Mouse (Mus musculus) testis, postnatal 14 days (tissue): ENCODE measurements around the gene Mettl23.
"Not testable (repeated sequence)": the region's sequence is repeated elsewhere in the genome, so short reads cannot be mapped to it uniquely, and the experiment has no call there.

ENCODE experiments used
- DNase-seq: peaks from one replicate; pipeline ENCODE4 v3.0.0; 2021; ENCODE audit warnings: low spot score

Gene Mettl23

DNA sequence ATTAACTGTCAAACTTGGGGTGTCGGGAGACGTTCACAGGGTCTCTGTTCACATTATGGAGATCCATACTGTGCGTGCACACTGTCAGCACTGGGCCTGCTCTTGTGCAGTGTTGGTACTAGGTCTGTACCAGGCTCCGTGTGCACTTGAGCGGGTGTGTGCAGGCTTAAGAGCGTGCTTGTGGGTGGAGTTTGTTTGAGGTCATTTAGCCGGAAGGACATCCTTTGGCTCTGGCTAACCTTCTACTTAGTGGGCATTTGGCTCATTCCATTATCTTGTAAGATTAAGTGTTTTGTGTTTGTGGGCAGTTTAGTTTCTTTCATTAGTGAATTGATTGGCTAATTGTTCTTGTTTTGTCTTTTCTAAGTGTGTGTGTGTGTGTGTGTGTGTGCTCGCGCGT, 39.4 kb downstream of the Mettl23 start:
- DNase-seq, result no peak

DNA sequence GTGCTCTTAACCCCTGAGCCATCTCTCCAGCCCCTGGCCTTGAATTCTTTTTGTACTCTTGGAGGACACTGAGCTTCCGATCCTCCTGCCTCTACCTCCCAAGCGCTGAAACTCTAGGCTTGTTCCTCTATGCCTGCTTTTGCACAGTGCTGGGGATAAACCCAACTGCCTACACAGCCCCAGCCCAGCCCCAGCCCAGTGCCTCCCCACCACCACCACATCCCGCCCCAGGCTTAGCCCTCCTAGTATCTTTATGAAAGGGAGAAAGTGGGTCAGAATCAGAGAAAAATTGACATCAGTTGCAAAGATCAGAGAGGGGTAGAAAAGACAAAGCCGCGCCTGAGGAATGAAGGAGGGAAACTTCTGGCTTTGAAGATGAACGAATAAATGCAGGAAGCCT, 41.0 kb downstream of the Mettl23 start:
- DNase-seq, result no peak

DNA sequence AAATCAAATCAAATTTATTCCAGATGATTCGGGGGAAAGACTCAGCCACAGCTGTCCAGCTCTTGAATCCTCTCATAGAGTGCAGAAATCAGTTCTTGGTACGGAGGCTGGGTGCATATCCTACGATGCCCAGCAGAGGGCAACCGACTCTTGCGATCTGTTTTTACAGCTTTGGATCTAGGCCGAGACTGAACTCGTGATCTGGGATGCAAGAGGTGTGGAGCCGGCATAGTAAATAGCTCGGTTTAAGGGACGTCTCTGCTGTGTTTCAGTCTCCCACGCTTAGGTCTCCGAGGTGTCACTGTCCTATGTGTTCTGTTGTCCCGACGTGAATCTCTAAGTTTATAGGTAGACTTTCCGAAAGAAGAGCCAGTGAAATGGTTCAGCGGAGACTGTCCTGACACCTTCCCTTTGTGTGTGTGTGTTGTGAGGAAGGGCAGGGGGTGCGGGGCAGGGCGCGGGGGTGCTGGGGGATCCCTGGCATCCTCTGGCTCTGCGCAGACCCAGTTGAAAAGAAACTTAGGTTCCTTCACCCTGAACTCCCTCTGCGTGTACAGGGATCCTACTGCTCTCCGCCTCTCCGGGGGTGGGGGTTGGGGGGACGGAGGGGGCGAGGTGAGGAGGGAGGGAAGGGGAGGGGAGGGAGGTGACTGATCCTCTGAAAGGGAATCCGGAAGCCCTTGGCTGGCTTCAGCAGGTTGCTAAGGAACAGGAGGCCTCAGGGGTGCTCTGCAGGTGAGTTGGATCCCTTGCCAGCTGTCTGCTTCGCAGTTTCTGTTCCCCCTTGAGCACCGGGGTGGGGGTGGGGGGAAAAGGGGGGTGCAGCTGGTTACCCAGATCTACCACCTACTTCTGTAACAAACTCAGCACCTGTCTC, 42.4 kb downstream of the Mettl23 start:
- DNase-seq, result peak; percentile 70

DNA sequence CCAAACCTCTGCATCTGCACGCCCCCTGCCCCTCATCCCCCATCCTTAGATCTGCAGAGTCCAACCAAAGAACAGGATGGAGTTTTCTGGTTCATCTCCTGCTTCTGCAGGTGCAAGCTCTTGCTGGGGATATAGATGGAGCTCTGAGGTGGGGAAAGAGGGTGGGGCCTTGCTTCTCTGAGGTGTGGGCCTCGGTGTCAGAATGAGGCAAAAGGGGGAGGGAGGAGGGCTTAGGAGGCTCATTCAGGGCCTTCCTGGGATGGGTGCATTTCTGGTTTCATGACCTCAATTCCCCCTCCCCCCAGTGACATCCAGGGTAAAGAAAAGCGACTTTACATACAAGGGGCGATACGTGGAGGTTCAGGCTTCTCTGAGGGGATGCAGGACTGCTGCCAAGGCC, 44.1 kb downstream of the Mettl23 start:
- no peak for DNase-seq

DNA sequence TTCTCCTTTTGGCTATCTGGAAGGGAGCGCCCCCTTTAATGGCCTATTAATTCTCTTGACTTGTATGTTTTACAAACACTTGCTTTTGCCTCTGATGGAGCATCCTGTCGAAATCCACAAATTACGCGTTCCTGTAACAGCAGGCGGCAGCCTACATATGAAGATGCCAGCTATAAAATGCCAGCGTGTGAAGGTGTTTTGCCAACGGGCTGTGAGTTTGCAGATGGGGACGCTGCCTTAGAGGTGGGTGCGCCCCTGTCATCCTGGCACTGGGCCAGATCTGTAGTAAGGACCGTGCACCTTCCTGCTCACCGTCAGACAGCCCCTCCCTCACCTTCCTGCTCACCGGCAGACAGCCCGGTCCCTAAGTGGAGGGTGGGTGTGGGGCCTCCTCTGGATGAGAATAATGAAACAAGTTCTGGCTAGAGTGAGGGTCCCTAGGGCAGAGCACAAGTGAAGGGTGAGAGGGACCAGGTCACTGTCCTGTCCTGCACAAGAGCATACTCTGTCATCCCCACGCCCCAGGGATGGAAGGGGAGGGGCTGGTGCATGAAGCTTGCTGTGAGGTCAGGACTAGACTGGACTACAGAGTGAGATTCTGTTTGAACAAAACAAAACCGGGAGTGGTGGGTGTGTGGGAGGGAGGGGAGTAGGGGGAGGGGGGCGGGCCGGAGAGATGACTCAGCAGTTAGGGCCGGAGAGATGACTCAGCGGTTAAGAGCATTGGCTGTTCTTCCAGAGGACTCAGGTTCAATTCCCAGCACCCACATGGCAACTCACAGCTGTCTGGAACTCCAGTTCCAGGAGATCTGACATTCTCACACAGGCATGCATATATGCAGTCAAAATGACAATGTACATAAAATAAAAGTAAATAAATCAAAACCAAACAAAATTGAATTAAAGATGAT, 50.7 kb downstream of the Mettl23 start:
- no peak for DNase-seq

DNA sequence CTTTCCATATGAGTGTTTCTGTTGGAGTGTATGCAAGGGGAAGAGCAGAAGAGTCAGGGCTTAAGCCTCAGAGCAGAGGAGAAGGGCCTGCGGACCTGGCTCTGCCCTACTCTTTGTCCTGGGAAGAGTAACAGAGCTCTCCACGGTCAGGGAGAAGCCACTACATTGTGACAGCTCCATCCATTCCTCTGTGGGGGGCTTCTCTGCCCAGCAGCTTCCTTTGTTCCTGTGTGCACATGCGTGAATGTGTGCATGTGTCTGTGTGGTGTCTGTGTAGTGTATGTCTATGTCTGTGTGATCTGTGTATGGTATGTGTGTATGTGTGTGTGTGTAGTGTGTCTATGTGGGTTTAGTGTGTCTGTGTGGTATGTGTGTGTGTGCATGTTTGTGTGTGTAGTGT, 52.3 kb downstream of the Mettl23 start:
- no peak for DNase-seq

DNA sequence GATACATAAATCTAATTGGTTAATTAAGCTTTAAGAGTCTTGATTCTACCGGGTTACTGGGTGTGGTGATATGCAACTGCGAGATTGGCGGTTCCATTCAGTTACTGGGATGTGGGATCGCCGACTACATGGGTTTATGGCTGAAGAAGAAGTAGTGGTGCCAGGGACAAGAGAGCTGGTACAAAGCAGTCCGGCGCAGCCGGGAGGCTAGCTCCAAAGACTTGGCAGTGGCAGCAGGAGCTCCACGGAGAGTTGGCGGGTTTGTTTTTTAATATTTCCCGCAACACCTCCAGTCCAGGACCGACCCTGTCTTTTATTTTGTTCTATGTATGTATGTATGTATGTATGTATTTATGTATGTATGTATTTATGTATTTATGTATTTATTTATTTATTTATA, 56.2 kb downstream of the Mettl23 start:
- DNase-seq, result no peak

DNA sequence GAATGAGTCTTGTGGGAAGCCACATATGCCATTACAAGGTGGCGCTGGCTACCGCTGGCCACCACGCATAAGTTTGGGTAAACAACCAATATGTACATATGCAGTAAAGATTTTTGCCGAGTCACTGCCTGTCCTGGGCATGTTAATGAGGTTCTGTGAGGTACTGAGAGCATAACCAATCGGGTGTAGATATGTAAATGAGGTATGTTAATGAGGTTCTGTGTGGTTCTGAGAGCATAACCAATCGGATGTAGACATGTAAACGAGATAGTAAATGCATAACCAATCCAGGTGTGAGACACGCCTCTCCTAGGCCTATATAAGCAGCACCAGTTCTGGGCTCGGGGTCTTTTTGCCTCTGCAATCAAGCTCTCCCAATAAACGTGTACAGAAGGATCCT, 59.5 kb downstream of the Mettl23 start:
- DNase-seq, result not testable (repeated sequence)
